Mouse (Mus musculus): ENCODE data around the gene Asic2. TPM values are rescaled to one million over a fixed set of nuclear protein-coding genes. Genes with fewer than 3 reads are reported as not detected.

The Asic2 gene
- polyA plus RNA-seq, 1 experiment from 2014 or later = not detected

DNA sequence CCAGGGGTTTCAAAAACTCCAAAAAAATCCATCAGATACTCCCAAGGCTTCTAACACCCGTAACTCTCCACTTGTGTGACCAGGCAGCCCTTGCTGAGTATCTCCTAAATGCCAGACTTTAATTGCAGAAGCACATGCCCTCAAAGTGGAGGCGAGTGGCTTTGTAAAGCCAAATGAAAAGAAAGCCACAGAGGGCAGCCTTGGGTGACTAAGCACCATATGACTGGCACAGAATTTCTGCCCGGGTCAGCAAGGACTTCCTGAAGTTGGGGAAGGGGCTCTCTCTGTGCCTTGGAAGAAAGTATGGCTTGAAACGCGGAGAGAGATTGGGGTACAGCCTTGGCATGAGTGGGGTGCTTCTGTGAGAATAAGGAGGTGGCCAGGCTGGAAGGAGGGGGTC is 28.8 kb upstream of the Asic2 start:
- no peaks in the 10 kb centered on the region for H3K36me3 ChIP-seq
- no peaks in the 10 kb centered on the region for H3K9me3 ChIP-seq (replicated peaks)
- H3K4me2 ChIP-seq = no peak overlapping the region
- no peaks in the 10 kb centered on the region for H3K4me1 ChIP-seq (replicated peaks)
- peaks cover 4% of the 10 kb centered on the region; the same call in 1 of the 2 replicates for H3K27me3 ChIP-seq
- H3K4me3 ChIP-seq = no peak overlapping the region
- H3K27ac ChIP-seq = no peak overlapping the region
- no peak for ATAC-seq (replicated peaks; ENCODE audit: insufficient number of reproducible peaks, insufficient read depth, low FRiP score, low read depth)
- WGBS = 79% methylated on average over 5 of the region's 5 CpGs
- H3K9ac ChIP-seq = no peak overlapping the region

DNA sequence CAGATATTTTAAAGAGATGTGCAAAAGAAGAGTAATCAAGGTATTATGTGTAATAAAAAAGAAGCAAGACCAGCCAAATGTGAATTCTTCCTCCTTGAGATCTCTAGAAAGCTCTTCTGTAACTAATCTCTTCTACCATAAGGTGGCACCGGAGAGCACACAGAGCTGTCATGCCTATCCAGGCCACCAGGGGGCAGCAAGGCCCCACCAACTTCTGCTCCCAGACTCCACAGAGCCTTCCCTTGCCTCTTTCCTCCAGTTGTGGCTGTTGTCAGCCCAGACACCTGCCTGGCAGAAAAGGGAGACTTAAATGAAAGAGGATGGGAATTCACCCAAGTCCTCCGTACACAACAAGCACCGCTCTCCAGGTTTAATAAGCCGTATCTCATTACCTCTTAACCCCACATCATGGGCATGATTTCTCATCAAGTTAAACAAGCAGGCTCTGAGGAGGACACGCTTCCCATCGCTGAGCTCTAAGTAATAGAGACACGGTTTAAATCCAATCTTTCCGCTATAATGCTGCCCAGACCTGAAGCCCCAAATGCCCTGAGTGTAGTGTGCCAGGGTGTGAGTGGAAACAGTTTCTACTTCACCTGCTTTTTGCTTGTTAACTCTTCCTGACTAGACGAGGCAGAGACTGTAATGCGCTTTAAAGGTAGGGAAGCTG is 28.1 kb upstream of the Asic2 start:
- 66% methylated on average over 10 of the region's 10 CpGs for WGBS
- no peak for ATAC-seq (replicated peaks; ENCODE audit: insufficient number of reproducible peaks, insufficient read depth, low FRiP score, low read depth)
- no peak overlapping the region for H3K27ac ChIP-seq

DNA sequence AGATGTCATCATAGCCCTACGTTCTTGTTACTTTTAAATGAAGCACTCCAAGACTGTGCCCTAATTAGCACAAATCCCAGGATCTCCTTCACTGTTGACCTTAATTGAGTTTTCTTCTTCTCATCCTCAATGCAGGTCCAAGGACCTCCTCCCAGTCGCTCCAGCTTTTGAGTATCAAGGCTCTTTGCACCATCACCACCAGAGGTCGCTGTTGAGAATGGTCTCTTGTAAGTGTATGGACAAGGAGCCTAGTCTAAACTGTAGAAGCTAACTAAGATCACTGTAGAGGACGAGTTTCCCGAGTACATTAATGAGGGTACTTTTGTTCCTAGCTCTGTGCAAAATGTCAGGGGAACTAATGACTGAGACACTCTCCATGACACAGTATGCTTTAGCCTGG is 14.9 kb upstream of the Asic2 start:
- no peaks in the 10 kb centered on the region for H3K4me1 ChIP-seq (replicated peaks)
- no peak overlapping the region for H3K27ac ChIP-seq
- H3K4me3 ChIP-seq = no peak overlapping the region
- WGBS = 34% methylated on average over 5 of the region's 5 CpGs
- no peak overlapping the region for H3K9ac ChIP-seq
- no peaks in the 10 kb centered on the region for H3K27me3 ChIP-seq
- H3K4me2 ChIP-seq = no peak overlapping the region
- ATAC-seq (replicated peaks; ENCODE audit: insufficient number of reproducible peaks, insufficient read depth, low FRiP score, low read depth) = no peak
- no peaks in the 10 kb centered on the region for H3K36me3 ChIP-seq
- H3K9me3 ChIP-seq (replicated peaks) = no peaks in the 10 kb centered on the region

More for the DNA sequence above, 28.1 kb upstream of the Asic2 start:
- H3K4me1 ChIP-seq (replicated peaks) = no peaks in the 10 kb centered on the region
- no peaks in the 10 kb centered on the region for H3K36me3 ChIP-seq
- H3K27me3 ChIP-seq = peaks cover 4% of the 10 kb centered on the region; the same call in 1 of the 2 replicates
- no peak overlapping the region for H3K4me3 ChIP-seq
- H3K9me3 ChIP-seq (replicated peaks) = no peaks in the 10 kb centered on the region
- H3K9ac ChIP-seq = no peak overlapping the region
- H3K4me2 ChIP-seq = no peak overlapping the region

DNA sequence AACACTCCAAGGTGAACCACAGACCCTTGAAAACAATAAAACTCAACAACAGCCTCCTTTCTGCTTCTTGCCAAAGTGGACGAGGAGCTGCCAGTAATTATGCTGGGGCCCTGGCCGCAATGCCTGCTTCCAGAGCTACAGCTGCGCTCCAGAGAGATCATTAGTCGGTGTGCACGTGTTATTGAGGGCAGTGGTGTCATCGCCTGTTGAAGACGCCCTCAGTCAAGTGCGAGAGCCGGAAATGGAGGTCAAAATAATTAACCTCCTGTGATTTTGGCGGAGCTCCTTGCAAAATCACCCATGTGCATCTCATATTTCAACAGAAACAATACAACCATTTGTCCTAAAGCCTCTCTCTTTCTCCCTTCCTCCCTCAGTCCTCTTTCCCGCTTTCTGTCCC is 13.9 kb upstream of the Asic2 start:
- no peaks in the 10 kb centered on the region for H3K36me3 ChIP-seq
- H3K4me2 ChIP-seq = no peak overlapping the region
- H3K4me3 ChIP-seq = no peak overlapping the region
- H3K27ac ChIP-seq = no peak overlapping the region
- no peak overlapping the region for H3K9ac ChIP-seq
- no peaks in the 10 kb centered on the region for H3K27me3 ChIP-seq
- no peak for ATAC-seq (replicated peaks; ENCODE audit: insufficient number of reproducible peaks, insufficient read depth, low FRiP score, low read depth)
- no peaks in the 10 kb centered on the region for H3K9me3 ChIP-seq (replicated peaks)
- 54% methylated on average over 11 of the region's 11 CpGs for WGBS
- H3K4me1 ChIP-seq (replicated peaks) = no peaks in the 10 kb centered on the region

DNA sequence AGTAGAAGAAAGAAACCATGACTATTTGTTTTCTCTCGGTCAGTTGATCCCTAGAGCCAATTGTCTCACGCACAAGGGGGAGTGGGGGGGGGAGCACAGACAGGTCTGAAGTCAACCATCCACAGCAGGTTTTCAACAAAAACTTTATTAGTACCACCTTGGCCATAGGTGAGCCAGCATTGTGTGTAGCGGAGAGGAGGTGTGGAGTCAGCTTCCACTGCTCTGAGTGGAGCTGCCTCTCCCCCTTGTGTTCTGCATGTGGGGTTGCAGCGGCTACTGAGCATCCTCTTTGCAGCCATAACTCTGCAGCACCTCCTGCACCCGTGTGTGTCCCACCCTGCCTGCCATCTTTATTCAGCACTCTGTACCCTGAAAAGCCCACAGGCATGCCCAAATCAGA is 6.3 kb upstream of the Asic2 start:
- Histone ChIP-seq H3K4me1 (replicated peaks) (no peaks in the 10 kb centered on the region), H3K27ac (no peak overlapping the region), H3K4me3 (no peak overlapping the region), H3K27me3 (peaks cover 16% of the 10 kb centered on the region), H3K9me3 (replicated peaks) (no peaks in the 10 kb centered on the region), H3K4me2 (no peak overlapping the region), H3K36me3 (no peaks in the 10 kb centered on the region), H3K9ac (no peak overlapping the region)
- WGBS = 26% methylated on average over 5 of the region's 5 CpGs
- no peak for ATAC-seq (replicated peaks; ENCODE audit: insufficient number of reproducible peaks, insufficient read depth, low FRiP score, low read depth)

DNA sequence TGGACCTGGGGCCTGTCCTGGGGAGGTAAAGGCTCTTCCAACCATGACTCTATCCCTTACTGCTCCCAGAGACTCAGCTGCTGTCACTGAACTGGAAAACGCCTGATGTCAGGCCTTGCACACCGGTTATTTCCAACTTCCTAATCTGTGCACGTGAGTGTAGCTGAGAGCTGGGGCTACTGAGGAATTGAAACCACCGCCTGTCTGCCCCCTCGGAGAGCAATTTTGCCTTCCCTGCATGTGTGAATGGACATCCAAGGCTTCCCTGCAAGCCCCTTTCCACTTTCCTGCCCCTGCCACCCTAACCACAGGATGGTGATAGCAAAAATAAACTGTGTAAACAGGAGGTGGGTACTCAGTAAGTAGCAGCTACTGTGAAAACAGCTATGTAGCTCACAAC is 5.4 kb upstream of the Asic2 start:
- no peak overlapping the region for H3K4me2 ChIP-seq
- no peak overlapping the region for H3K27ac ChIP-seq
- H3K4me1 ChIP-seq (replicated peaks) = no peaks in the 10 kb centered on the region
- 38% methylated on average over 5 of the region's 5 CpGs for WGBS
- H3K4me3 ChIP-seq = no peak overlapping the region
- ATAC-seq (replicated peaks; ENCODE audit: insufficient number of reproducible peaks, insufficient read depth, low FRiP score, low read depth) = no peak
- no peak overlapping the region for H3K9ac ChIP-seq
- H3K27me3 ChIP-seq = peaks cover 25% of the 10 kb centered on the region
- H3K36me3 ChIP-seq = no peaks in the 10 kb centered on the region
- no peaks in the 10 kb centered on the region for H3K9me3 ChIP-seq (replicated peaks)

DNA sequence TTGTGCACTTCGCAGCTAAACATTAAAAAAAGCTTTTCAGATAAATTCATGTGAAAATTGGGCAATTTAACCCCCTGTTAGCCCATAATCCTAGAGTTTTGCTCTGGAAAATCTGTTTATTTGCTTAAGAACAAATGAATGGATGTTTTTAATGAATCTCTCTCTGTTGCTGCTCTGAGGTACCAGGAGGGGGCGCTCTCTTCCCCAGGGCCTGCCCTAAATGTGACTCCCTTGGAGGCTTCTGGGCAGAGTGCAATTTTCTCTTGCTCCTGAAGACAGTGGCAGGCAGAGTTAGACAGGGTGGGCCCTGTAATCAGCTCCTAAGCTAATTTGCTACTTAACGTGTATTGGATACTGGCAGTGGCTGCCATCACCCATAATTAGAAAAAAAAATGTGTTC is 3.8 kb upstream of the Asic2 start:
- no peaks in the 10 kb centered on the region for H3K9me3 ChIP-seq (replicated peaks)
- H3K27me3 ChIP-seq = peaks cover 41% of the 10 kb centered on the region
- ATAC-seq (replicated peaks; ENCODE audit: insufficient number of reproducible peaks, insufficient read depth, low FRiP score, low read depth) = no peak
- H3K27ac ChIP-seq = no peak overlapping the region
- no peak overlapping the region for H3K4me2 ChIP-seq
- WGBS = 39% methylated on average over 3 of the region's 3 CpGs
- H3K36me3 ChIP-seq = no peaks in the 10 kb centered on the region
- no peak overlapping the region for H3K9ac ChIP-seq
- H3K4me3 ChIP-seq = no peak overlapping the region
- H3K4me1 ChIP-seq (replicated peaks) = no peaks in the 10 kb centered on the region

DNA sequence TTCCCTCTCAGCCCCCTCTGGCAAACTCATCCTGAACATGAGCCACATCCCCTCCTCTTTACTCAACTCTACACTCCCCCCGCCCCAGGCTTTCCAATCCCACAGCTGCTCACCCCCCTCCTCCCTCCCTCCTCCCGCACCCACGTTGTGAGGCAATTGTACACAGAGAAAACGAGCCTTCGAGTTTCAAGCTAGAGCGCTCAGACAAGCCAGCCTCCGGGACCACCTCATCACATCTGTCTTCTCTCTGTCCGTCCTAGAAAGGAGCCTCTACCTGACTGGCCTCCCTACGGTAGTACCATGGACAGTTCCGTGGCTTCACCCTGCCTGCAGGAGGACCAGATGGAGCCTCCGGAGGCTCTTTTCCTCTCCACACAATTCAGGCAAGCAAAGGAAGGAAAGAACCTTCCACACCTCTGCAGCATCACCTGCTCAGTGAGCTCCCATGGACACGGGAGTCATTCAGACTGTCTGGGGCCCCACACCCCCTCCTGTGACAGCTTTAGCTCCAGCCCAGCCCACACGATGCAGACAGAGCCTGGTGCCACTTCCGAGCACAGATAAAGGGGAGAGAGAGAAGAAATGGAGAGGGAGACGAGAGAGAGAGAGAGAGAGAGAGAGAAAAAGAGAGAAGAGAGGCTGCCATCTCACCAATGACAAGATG is 1.5 kb downstream of the Asic2 start:
- WGBS = 12% methylated on average over 15 of the region's 15 CpGs
- peaks cover 66% of the 10 kb centered on the region for H3K27me3 ChIP-seq

DNA sequence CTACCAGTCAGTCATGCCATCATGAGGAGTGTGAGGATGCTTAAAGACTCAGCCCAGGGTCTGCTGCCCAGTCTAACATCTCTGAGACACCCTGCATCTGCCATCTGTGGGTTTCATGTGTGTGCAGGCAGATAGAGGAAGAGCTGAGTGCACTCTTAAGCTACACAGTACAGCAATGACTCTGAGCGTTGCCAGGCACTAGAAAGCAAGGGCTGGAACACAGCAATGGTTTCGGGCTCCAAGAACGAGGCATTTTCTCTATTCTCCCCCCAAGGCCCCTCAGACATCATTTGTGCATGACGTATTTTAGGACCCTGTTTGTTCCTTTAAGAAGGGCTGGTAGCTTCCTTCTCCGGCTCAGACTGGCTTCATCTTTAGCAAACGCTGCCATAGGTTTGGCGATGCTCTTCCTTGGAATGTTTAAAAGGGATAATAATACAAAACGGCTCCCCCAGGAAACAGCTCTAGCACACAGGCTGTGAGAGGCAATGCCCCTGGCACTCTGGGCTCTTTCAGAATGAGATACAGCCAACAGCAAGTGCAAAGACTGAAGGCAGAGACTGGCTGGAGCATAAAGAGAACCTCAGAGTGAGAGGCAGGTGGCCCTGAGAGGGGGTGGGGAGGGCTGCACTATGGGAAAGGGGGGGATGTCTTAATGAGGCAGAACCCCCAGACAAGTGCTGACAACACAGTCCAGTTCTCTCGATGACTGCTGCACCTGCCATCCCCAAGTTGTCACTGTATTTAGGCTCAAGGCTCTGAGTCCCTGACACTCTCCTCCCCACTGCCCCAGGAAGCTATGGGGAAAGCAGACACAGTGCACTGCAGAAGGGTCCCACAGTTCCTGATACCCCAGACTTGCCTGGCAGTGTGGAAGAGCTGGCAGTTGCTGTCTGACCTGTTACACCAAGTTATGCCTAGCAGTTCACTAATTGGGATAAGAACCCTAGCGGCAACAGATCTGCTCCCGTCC is 2.3 kb downstream of the Asic2 start:
- Histone ChIP-seq H3K4me3 (no peak overlapping the region), H3K9ac (no peak overlapping the region), H3K4me1 (replicated peaks) (no peaks in the 10 kb centered on the region), H3K27me3 (peaks cover 62% of the 10 kb centered on the region), H3K4me2 (no peak overlapping the region), H3K36me3 (no peaks in the 10 kb centered on the region), H3K9me3 (replicated peaks) (no peaks in the 10 kb centered on the region), H3K27ac (no peak overlapping the region)
- no peak for ATAC-seq (replicated peaks; ENCODE audit: insufficient number of reproducible peaks, insufficient read depth, low FRiP score, low read depth)
- 62% methylated on average over 11 of the region's 11 CpGs for WGBS

More for the DNA sequence above, 1.5 kb downstream of the Asic2 start:
- ATAC-seq (replicated peaks; ENCODE audit: insufficient number of reproducible peaks, insufficient read depth, low FRiP score, low read depth) = no peak
- Histone ChIP-seq H3K4me2 (no peak overlapping the region), H3K36me3 (no peaks in the 10 kb centered on the region), H3K9ac (no peak overlapping the region), H3K4me3 (no peak overlapping the region), H3K9me3 (replicated peaks) (no peaks in the 10 kb centered on the region), H3K27ac (no peak overlapping the region), H3K4me1 (replicated peaks) (no peaks in the 10 kb centered on the region)

DNA sequence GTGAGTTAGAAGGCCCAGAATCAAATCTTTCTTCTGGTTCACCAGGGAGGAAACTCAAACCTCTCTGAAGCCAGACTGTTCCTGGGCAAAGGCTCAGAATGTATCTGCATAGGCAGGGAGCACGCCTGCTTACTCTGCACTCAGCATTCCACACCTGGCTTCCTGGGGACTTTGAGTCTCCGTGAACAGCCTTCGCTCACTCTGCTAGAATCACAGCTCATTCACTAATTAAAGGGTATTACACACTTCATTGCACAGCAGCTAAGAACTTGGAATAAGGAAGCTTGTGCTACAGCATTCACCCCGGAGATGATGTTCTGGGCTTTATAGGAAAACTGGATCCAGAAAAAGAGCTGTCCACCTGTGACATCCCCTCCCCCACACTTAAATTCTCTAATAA is 3.7 kb downstream of the Asic2 start:
- H3K27me3 ChIP-seq = peaks cover 52% of the 10 kb centered on the region
- H3K4me2 ChIP-seq = no peak overlapping the region
- H3K36me3 ChIP-seq = no peaks in the 10 kb centered on the region
- H3K4me3 ChIP-seq = no peak overlapping the region
- no peaks in the 10 kb centered on the region for H3K4me1 ChIP-seq (replicated peaks)
- no peak overlapping the region for H3K27ac ChIP-seq
- no peak for ATAC-seq (replicated peaks; ENCODE audit: insufficient number of reproducible peaks, insufficient read depth, low FRiP score, low read depth)
- H3K9me3 ChIP-seq (replicated peaks) = no peaks in the 10 kb centered on the region
- no peak overlapping the region for H3K9ac ChIP-seq
- 70% methylated on average over 4 of the region's 4 CpGs for WGBS

DNA sequence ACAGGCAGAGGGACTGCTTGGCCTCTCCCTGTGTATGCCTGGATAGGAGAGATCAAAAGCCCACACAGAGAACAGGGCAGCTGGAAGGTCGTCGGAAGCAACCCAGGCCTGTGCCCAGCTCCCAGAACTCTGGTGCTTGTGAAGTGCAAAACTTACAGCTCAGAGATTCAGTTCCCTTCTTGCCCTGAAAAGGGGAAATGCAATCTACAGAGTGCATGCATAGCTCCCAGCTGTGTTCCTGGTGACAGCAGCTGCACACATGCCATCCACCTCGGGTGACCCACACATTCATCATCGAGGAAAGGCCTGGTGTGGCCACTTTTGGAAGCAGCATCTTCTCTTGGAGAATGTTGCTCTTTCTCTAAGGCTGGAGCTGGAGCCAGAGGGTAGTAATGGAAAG is 13.9 kb downstream of the Asic2 start:
- H3K9ac ChIP-seq = no peak overlapping the region
- H3K9me3 ChIP-seq (replicated peaks) = no peaks in the 10 kb centered on the region
- WGBS = 44% methylated on average over 4 of the region's 4 CpGs
- H3K4me2 ChIP-seq = no peak overlapping the region
- no peak overlapping the region for H3K4me3 ChIP-seq
- H3K27ac ChIP-seq = no peak overlapping the region
- H3K36me3 ChIP-seq = no peaks in the 10 kb centered on the region
- H3K4me1 ChIP-seq (replicated peaks) = no peaks in the 10 kb centered on the region
- no peaks in the 10 kb centered on the region for H3K27me3 ChIP-seq
- ATAC-seq (replicated peaks; ENCODE audit: insufficient number of reproducible peaks, insufficient read depth, low FRiP score, low read depth) = no peak

All from heart, embryonic 15.5 days (tissue).